Mouse (Mus musculus): ENCODE results near the gene Kcna3.

The Kcna3 gene

GRCm38 (mm10) chr3:107035521-107036457 lies at the start of gene Kcna3:
Kcna3 (plus strand) TSS chr3:107036169.
- peak; percentile 78 for DNase-seq (ENCODE audit: low read depth)

- no peak for DNase-seq (ENCODE audit: low read depth)
These were observed 44.6 kb upstream of the Kcna3 start for GRCm38 (mm10) chr3:106991334-106991733.

- DNase-seq (ENCODE audit: low read depth) = no peak
These were observed 40.6 kb upstream of the Kcna3 start for GRCm38 (mm10) chr3:106995347-106995746.

GRCm38 (mm10) chr3:106996186-106996585 lies 39.8 kb upstream of the Kcna3 start:
- DNase-seq (ENCODE audit: low read depth) = no peak

- no peak for DNase-seq (ENCODE audit: low read depth)
These were observed 37.6 kb upstream of the Kcna3 start for GRCm38 (mm10) chr3:106998370-106998769.

- no peak for DNase-seq (ENCODE audit: low read depth)
These were observed 35.8 kb upstream of the Kcna3 start for GRCm38 (mm10) chr3:107000165-107000564.

- DNase-seq (ENCODE audit: low read depth) = no peak
These were observed 33.5 kb upstream of the Kcna3 start for GRCm38 (mm10) chr3:107002249-107003123.

- no peak for DNase-seq (ENCODE audit: low read depth)
These were observed 26.5 kb upstream of the Kcna3 start for GRCm38 (mm10) chr3:107009329-107010076.

GRCm38 (mm10) chr3:107018286-107018685 lies 17.7 kb upstream of the Kcna3 start:
- DNase-seq (ENCODE audit: low read depth) = no peak

GRCm38 (mm10) chr3:107031547-107031946 lies 4.4 kb upstream of the Kcna3 start:
- no peak for DNase-seq (ENCODE audit: low read depth)

GRCm38 (mm10) chr3:107034776-107035175 lies 1.2 kb upstream of the Kcna3 start:
- no peak for DNase-seq (ENCODE audit: low read depth)

- peak; percentile 52 for DNase-seq (ENCODE audit: low read depth)
These were observed 580 bp downstream of the Kcna3 start for GRCm38 (mm10) chr3:107036458-107037039.

- DNase-seq (ENCODE audit: low read depth) = no peak
These were observed 1.1 kb downstream of the Kcna3 start for GRCm38 (mm10) chr3:107037105-107037504.

- no peak for DNase-seq (ENCODE audit: low read depth)
These were observed 1.7 kb downstream of the Kcna3 start for GRCm38 (mm10) chr3:107037536-107038155.

GRCm38 (mm10) chr3:107038156-107038536 lies 2.2 kb downstream of the Kcna3 start:
- DNase-seq (ENCODE audit: low read depth) = peak; percentile 81

GRCm38 (mm10) chr3:107038661-107039223 lies 2.8 kb downstream of the Kcna3 start:
- DNase-seq (ENCODE audit: low read depth) = peak; percentile 80

- peak; percentile 56 for DNase-seq (ENCODE audit: low read depth)
These were observed 3.3 kb downstream of the Kcna3 start for GRCm38 (mm10) chr3:107039306-107039705.

- DNase-seq (ENCODE audit: low read depth) = peak; percentile 64
These were observed 4.4 kb downstream of the Kcna3 start for GRCm38 (mm10) chr3:107040408-107040807.

GRCm38 (mm10) chr3:107041718-107042117 lies 5.7 kb downstream of the Kcna3 start:
- DNase-seq (ENCODE audit: low read depth) = no peak

- DNase-seq (ENCODE audit: low read depth) = peak; percentile 46
These were observed 25.5 kb downstream of the Kcna3 start for GRCm38 (mm10) chr3:107061468-107061867.

- peak; percentile 70 for DNase-seq (ENCODE audit: low read depth)
These were observed 26.8 kb downstream of the Kcna3 start for GRCm38 (mm10) chr3:107062771-107063170.

All from naive thymus-derived CD4-positive, alpha-beta T cell, adult 2 months (primary cell).